ENCODE assay signal across 8 mouse cellular contexts in the genomic region with DNA sequence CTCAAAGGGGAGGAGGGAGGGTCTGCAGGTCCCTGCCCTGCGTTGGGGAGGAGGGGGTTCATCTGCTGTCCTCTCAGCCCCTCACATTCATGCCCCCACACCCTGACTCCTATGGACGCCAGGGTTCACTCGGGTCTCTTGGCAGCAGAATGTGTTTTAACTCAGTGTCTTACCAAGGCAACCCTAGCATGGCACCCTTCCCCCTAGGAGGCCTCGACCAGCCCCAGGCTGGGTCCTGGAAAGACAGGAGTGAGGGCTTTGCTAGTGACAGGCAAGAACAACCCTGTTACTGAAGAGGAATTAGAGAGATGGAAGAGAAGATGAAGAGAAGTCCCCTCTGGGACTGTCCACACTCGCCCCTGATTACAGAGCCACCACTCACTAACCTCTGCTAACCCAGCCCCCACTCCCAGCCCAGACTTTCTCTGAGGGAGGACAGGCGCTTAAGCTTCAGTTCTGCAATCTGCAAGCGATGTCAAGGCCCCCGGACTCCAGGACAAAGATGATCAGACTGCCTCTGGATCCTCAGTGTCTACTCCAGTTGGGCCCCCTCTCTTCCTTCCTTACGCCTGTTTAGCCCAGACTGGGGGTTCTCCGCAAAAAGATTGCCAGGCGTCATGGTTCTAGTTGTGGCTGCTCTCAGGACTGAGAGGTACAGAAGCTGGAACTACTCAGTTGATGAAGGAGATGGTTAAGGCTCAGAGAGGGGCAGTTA. TPM values are rescaled to one million over a fixed set of nuclear protein-coding genes. Genes with fewer than 3 reads are reported as not detected.
A peak's percentile ranks its signal among the peaks of the same experiment; 100 is the strongest.
DNase-seq lines count a peak whose midpoint lies in the region; ATAC-seq and TF ChIP-seq lines count a peak whose summit lies in the region.

No protein-coding gene starts in this region.

- peak overlapping the region; percentile 81 for H3K9ac ChIP-seq in intestine, embryonic 16.5 days (ENCODE audit: low read depth, low read length)

- H3K4me3 ChIP-seq in thymus, adult 2 months (ENCODE audit: control insufficient read depth, insufficient read depth, low read length), result peak overlapping the region; percentile 60
- peak overlapping the region; percentile 90 for H3K4me3 ChIP-seq in intestine, embryonic 16.5 days (ENCODE audit: low read length)
- H3K4me3 ChIP-seq in olfactory bulb, adult 2 months (ENCODE audit: insufficient read depth, low read depth, low read length), result peak overlapping the region; percentile 96

- H3K27me3 ChIP-seq in thymus, adult 2 months (ENCODE audit: control insufficient read depth, insufficient read depth, low read length), result no peaks in the 10 kb centered on the region
- H3K27me3 ChIP-seq in intestine, embryonic 16.5 days (replicated peaks; ENCODE audit: control insufficient read depth, insufficient read depth, low read length), result peaks cover 9% of the 10 kb centered on the region

- no peaks in the 10 kb centered on the region for H3K9me3 ChIP-seq in intestine, embryonic 16.5 days (ENCODE audit: control insufficient read depth, low read length)

- H3K4me2 ChIP-seq in intestine, embryonic 16.5 days (ENCODE audit: low read depth, low read length), result peak overlapping the region; percentile 92

- WGBS in thymus, adult 2 months, result 74% methylated on average over 11 of the region's 11 CpGs
- 60% methylated on average over 11 of the region's 11 CpGs for WGBS in intestine, embryonic 16.5 days
- 50% methylated on average over 11 of the region's 11 CpGs for whole genome bisulfite sequencing in olfactory bulb, adult 2 months

- no peaks in the 10 kb centered on the region for H3K36me3 ChIP-seq in thymus, adult 2 months (ENCODE audit: control insufficient read depth, insufficient read depth, low read length)
- H3K36me3 ChIP-seq in intestine, embryonic 16.5 days (ENCODE audit: control insufficient read depth, insufficient read depth, low read length), result no peaks in the 10 kb centered on the region

- peak; percentile 12 for DNase-seq in embryo, embryonic 9.5 days (ENCODE audit: extremely low spot score)
- no peak for DNase-seq in embryo, embryonic 10.5 days (ENCODE audit: low spot score)
- peak; percentile 18 for DNase-seq in thymus, adult 2 months
- no peak for DNase-seq in thymus, postnatal 0 days (ENCODE audit: low spot score)
- no peak for DNase-seq in yolk sac, embryonic 10.5 days (ENCODE audit: low spot score)
- no peak for DNase-seq in right cerebral cortex, postnatal 25 days

- H3K4me1 ChIP-seq in thymus, adult 2 months (replicated peaks; ENCODE audit: control insufficient read depth, insufficient read depth, low read length), result peaks cover 21% of the 10 kb centered on the region
- peaks cover 15% of the 10 kb centered on the region for H3K4me1 ChIP-seq in intestine, embryonic 16.5 days (ENCODE audit: control insufficient read depth, insufficient read depth, low read length)
- peaks cover 33% of the 10 kb centered on the region for H3K4me1 ChIP-seq in olfactory bulb, adult 2 months (ENCODE audit: control insufficient read depth, insufficient read depth, low read length)

- no peak for TF ChIP-seq POLR2A in thymus, adult 2 months (IDR thresholded peaks at IDR 0.05; ENCODE audit: control insufficient read depth, extremely low read depth, insufficient read depth, low read length, poor library complexity)
- TF ChIP-seq POLR2A in olfactory bulb, adult 2 months (IDR thresholded peaks at IDR 0.05; ENCODE audit: insufficient read depth, low read depth, low read length), result no peak

- no peak overlapping the region for H3K27ac ChIP-seq in thymus, adult 2 months (ENCODE audit: control insufficient read depth, insufficient read depth, low read length)
- no peak overlapping the region for H3K27ac ChIP-seq in intestine, embryonic 16.5 days (ENCODE audit: low read length)
- no peak overlapping the region for H3K27ac ChIP-seq in olfactory bulb, adult 2 months (ENCODE audit: insufficient read depth, low read depth, low read length)

- ATAC-seq in intestine, embryonic 16.5 days, result no peak

- no peak for TF ChIP-seq CTCF in thymus, adult 2 months (IDR thresholded peaks at IDR 0.05; ENCODE audit: borderline replicate concordance, control insufficient read depth, extremely low read depth, insufficient read depth, low read length, poor library complexity)
- TF ChIP-seq CTCF in olfactory bulb, adult 2 months (IDR thresholded peaks at IDR 0.05; ENCODE audit: insufficient read depth, low read depth, low read length), result no peak

RNA-seq across cellular contexts. Expression of a gene that starts 0.7 kb away (rescaled TPM):
- 21.2 and 22.9 TPM in 2 replicates for polyA plus RNA-seq in thymus, adult 2 months (2012; rRNA removed)
- 3.1 and 4.2 TPM in 2 replicates for polyA plus RNA-seq in thymus, postnatal 0 days (2015; fragmentation: Nextera tagmentation; extraction: Ambion mirVana)
- 0.54 and 0.60 TPM in 2 replicates for polyA plus RNA-seq in intestine, embryonic 16.5 days (2015; fragmentation: Nextera tagmentation; extraction: Ambion mirVana)
- polyA plus RNA-seq in olfactory bulb, adult 2 months (2012; ENCODE audit: insufficient read depth, insufficient read length, low replicate concordance, missing spikeins), result not detected in 2 replicates

RNA-seq across cellular contexts. Expression of a gene that starts 1.0 kb away (rescaled TPM):
- 3.7 and 4.3 TPM in 2 replicates for polyA plus RNA-seq in thymus, adult 2 months (2012; rRNA removed)
- polyA plus RNA-seq in thymus, postnatal 0 days (2015; fragmentation: Nextera tagmentation; extraction: Ambion mirVana), result 1.4 and 1.6 TPM in 2 replicates
- polyA plus RNA-seq in intestine, embryonic 16.5 days (2015; fragmentation: Nextera tagmentation; extraction: Ambion mirVana), result 4.1 and 4.4 TPM in 2 replicates
- polyA plus RNA-seq in olfactory bulb, adult 2 months (2012; ENCODE audit: insufficient read depth, insufficient read length, low replicate concordance, missing spikeins), result not detected in 2 replicates

RNA-seq across cellular contexts. Expression of a gene that starts 40.3 kb away (rescaled TPM):
- polyA plus RNA-seq in thymus, adult 2 months (2012; rRNA removed), result 27.8 and 28.8 TPM in 2 replicates
- polyA plus RNA-seq in thymus, postnatal 0 days (2015; fragmentation: Nextera tagmentation; extraction: Ambion mirVana), result 31.7 and 35.8 TPM in 2 replicates
- polyA plus RNA-seq in intestine, embryonic 16.5 days (2015; fragmentation: Nextera tagmentation; extraction: Ambion mirVana), result 51.3 and 55.7 TPM in 2 replicates
- polyA plus RNA-seq in olfactory bulb, adult 2 months (2012; ENCODE audit: insufficient read depth, insufficient read length, low replicate concordance, missing spikeins), result not detected in 2 replicates

Comparison
In these comparisons a context has a peak if more than half of its experiments do, and no peak if none do; other contexts are left out.
1. DNase-seq: peak in embryo, embryonic 9.5 days (single experiment) and thymus, adult 2 months (single experiment); none in embryo, embryonic 10.5 days (single experiment), thymus, postnatal 0 days (single experiment), yolk sac, embryonic 10.5 days (single experiment) and right cerebral cortex, postnatal 25 days (single experiment).
2. RNA of a gene that starts 40.3 kb away (polyA plus RNA-seq): 51.3 to 55.7 TPM in intestine, embryonic 16.5 days, 31.7 to 35.8 TPM in thymus, postnatal 0 days and 27.8 to 28.8 TPM in thymus, adult 2 months; not detected in olfactory bulb, adult 2 months; every median in the first group is over 10 times any median in the second.
3. Peak in every context shown above with its lines, with median percentiles within 50 percentile points of each other: H3K4me3 ChIP-seq.